25 mouse cellular contexts compared by ENCODE assay signal in genomic region chr13:78164941-78165340, GRCm38 (mm10). TPM values are rescaled to one million over a fixed set of nuclear protein-coding genes. Genes with fewer than 3 reads are reported as not detected.
DNase-seq lines count a peak whose midpoint lies in the region; ATAC-seq and TF ChIP-seq lines count a peak whose summit lies in the region.
"Had no signal": no experiment of that assay in that cellular context is flagged by ENCODE, and none has a peak within 500 bp of the region (broad histone marks: within the 10 kb centered on the region; RNA-seq: fewer than 3 reads in every experiment).

No protein-coding gene starts in this region.

- H3K27ac ChIP-seq in layer of hippocampus, adult 2 months = peak overlapping the region; percentile 1; the same call in 1 of the 2 replicates
- H3K27ac ChIP-seq in forebrain, embryonic 15.5 days (replicated peaks) = peak overlapping the region; percentile 94
- peak overlapping the region; percentile 18; the same call in 1 of the 2 replicates for H3K27ac ChIP-seq in midbrain, embryonic 11.5 days (ENCODE audit: low read depth, low read length)
- no peak overlapping the region for H3K27ac ChIP-seq in heart, embryonic 12.5 days (ENCODE audit: poor library complexity, severe bottlenecking)
- H3K27ac ChIP-seq: limb, embryonic 10.5 days; neural tube, embryonic 15.5 days; stomach, embryonic 15.5 days had no signal

- no peak overlapping the region for H3K4me3 ChIP-seq in layer of hippocampus, adult 2 months
- H3K4me3 ChIP-seq in forebrain, embryonic 15.5 days = no peak overlapping the region
- peak overlapping the region; percentile 56; the same call in 1 of the 2 replicates for H3K4me3 ChIP-seq in midbrain, embryonic 11.5 days (ENCODE audit: low read depth, low read length)
- H3K4me3 ChIP-seq in heart, embryonic 12.5 days = no peak overlapping the region
- H3K4me3 ChIP-seq: limb, embryonic 10.5 days; megakaryocyte, embryonic 14.5 days; neural tube, embryonic 15.5 days; stomach, embryonic 15.5 days had no signal

- no peaks in the 10 kb centered on the region for H3K9me3 ChIP-seq in forebrain, embryonic 15.5 days
- H3K9me3 ChIP-seq in midbrain, embryonic 11.5 days (ENCODE audit: control insufficient read depth, low read length) = no peaks in the 10 kb centered on the region
- H3K9me3 ChIP-seq in heart, embryonic 12.5 days (replicated peaks) = no peaks in the 10 kb centered on the region
- H3K9me3 ChIP-seq: limb, embryonic 10.5 days; megakaryocyte, embryonic 14.5 days; neural tube, embryonic 15.5 days; stomach, embryonic 15.5 days had no signal

- no peaks in the 10 kb centered on the region for H3K36me3 ChIP-seq in forebrain, embryonic 15.5 days
- no peaks in the 10 kb centered on the region for H3K36me3 ChIP-seq in midbrain, embryonic 11.5 days (ENCODE audit: control insufficient read depth, insufficient read depth, low read length)
- H3K36me3 ChIP-seq in heart, embryonic 12.5 days = no peaks in the 10 kb centered on the region
- H3K36me3 ChIP-seq: limb, embryonic 10.5 days; neural tube, embryonic 15.5 days; stomach, embryonic 15.5 days had no signal

- DNase-seq in layer of hippocampus, adult 2 months (ENCODE audit: low spot score in 2 of 2) = no peak
- no peak for DNase-seq in layer of hippocampus, postnatal 10 days (ENCODE audit: low spot score in 2 of 2)
- DNase-seq in midbrain, embryonic 11.5 days (ENCODE audit: low spot score, missing footprints) = peak; percentile 93
- DNase-seq in ovary, adult 18-20 months (ENCODE audit: low spot score) = no peak
- no peak for DNase-seq in spleen, adult 12 weeks (ENCODE audit: low spot score)
- DNase-seq: adrenal gland, postnatal 14 days; cerebellum, adult 11-12 months; cerebellum, postnatal 25 days; gastrocnemius, postnatal 25 days; kidney, adult 8-10 months; kidney, postnatal 14 days; lung, adult 18-20 months; lung, postnatal 14 days; right cerebral cortex, postnatal 14 days; thymus, adult 18-20 months; thymus, postnatal 4 days had no signal

- TF ChIP-seq CTCF in layer of hippocampus, adult 2 months (conservative IDR thresholded peaks at IDR 0.05) = no peak

- 0 out of 2 replicates have a peak overlapping the region, but pooled peaks have one; percentile 15 for H3K4me2 ChIP-seq in forebrain, embryonic 15.5 days (replicated peaks)
- peak overlapping the region; percentile 85 for H3K4me2 ChIP-seq in midbrain, embryonic 11.5 days
- no peak overlapping the region for H3K4me2 ChIP-seq in heart, embryonic 12.5 days
- H3K4me2 ChIP-seq: liver, embryonic 11.5 days; stomach, embryonic 15.5 days had no signal

- peaks cover 24% of the 10 kb centered on the region for H3K4me1 ChIP-seq in forebrain, embryonic 15.5 days
- peaks cover 13% of the 10 kb centered on the region for H3K4me1 ChIP-seq in midbrain, embryonic 11.5 days (ENCODE audit: control insufficient read depth, insufficient read depth, low read length)
- H3K4me1 ChIP-seq in heart, embryonic 12.5 days (replicated peaks) = no peaks in the 10 kb centered on the region
- H3K4me1 ChIP-seq: stomach, embryonic 15.5 days had no signal

- H3K9ac ChIP-seq in forebrain, embryonic 15.5 days (replicated peaks) = peak overlapping the region; percentile 75; the same call in 1 of the 2 replicates
- H3K9ac ChIP-seq in midbrain, embryonic 11.5 days (ENCODE audit: low read length) = peak overlapping the region; percentile 93
- no peak overlapping the region for H3K9ac ChIP-seq in heart, embryonic 12.5 days
- H3K9ac ChIP-seq: neural tube, embryonic 15.5 days; stomach, embryonic 15.5 days had no signal

- ATAC-seq in forebrain, embryonic 15.5 days (replicated peaks) = no peak
- ATAC-seq in midbrain, embryonic 11.5 days (ENCODE audit: low FRiP score) = no peak
- ATAC-seq in heart, embryonic 12.5 days (ENCODE audit: insufficient number of reproducible peaks, low FRiP score) = no peak
- ATAC-seq: inflammation-experienced regulatory T-cells, adult 6 months had no signal

- H3K27me3 ChIP-seq in forebrain, embryonic 15.5 days = peaks cover 32% of the 10 kb centered on the region; the same call in 1 of the 2 replicates
- H3K27me3 ChIP-seq in midbrain, embryonic 11.5 days (ENCODE audit: control insufficient read depth, insufficient read depth, low read length) = peaks cover 31% of the 10 kb centered on the region
- peaks cover 29% of the 10 kb centered on the region for H3K27me3 ChIP-seq in heart, embryonic 12.5 days (replicated peaks)
- H3K27me3 ChIP-seq: CH12.LX had no signal

RNA-seq across cellular contexts. Expression of gene Nr2f1, which starts 34.6 kb away (rescaled TPM):
- total RNA-seq in layer of hippocampus, adult 2 months (2021) = 10 to 100 TPM; 89.4 to 98.1 TPM
- 100 to 1,000 TPM; 108 to 121 TPM for total RNA-seq in layer of hippocampus, postnatal 10 days (2021)
- 77.7 and 88.5 TPM in 2 replicates for polyA plus RNA-seq in forebrain, embryonic 15.5 days (2015; fragmentation: Nextera tagmentation; extraction: Ambion mirVana)
- polyA plus RNA-seq in midbrain, embryonic 11.5 days (2014; fragmentation: Nextera tagmentation; extraction: Ambion mirVana) = 69.9 and 82.3 TPM in 2 replicates
- 5.0 and 6.7 TPM in 2 replicates for polyA plus RNA-seq in heart, embryonic 12.5 days (2016; fragmentation: Nextera tagmentation; extraction: Ambion mirVana)
- total RNA-seq: CH12.LX had no signal
- polyA plus RNA-seq: inflammation-experienced regulatory T-cells, adult 6 months had no signal
